Mouse (Mus musculus) spleen, embryonic (tissue): Measurements from ENCODE around the gene Npb.

Source experiments
- CTCF ChIA-PET: fragments of 350-600 bp; sonication (Branson Sonifier 250); formaldehyde crosslinking; loops from one replicate; lab custom pipeline; 2022; lab: Charles Lee

The Npb gene

DNA sequence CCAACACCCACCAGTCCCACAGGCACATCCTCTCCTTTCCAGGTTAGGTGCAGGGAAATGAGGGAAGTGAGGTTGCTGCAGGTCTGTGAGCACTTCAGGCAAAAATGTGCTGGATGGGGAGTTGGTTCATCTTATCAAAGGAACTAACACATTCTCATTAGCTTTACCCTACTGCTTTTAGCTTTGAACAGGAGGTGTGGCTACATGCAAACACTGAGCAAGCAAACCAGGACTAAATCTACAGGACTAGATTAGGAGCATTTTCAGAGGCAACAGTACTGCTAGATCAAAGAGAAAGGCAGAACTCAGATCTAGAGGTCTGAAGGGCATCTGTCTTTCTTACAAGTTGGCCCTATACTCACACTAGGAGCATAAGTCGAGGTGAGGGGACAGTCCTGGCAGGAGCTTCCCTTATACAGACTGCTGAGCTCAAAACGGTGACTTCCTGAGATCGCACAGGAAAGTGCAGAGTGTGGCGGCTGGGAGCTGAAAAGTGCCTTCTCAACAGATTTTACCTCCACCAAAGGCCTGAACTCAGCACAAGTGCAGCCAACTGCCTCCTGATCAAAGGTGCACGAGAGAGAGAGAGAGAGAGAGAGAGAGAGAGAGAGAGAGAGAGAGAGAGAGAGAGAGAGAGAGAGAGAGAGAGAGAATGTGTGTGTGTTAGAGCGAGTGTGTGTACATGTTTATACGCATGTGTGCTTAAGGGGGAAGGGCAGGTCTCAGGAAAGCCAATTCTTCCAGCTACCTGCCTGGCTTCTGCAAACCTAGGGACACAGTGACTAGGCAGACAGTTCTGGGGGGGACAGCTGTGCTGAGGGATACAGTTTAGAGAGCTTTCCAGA is 22.8 kb downstream of the Npb start:
- CTCF ChIA-PET = interaction anchor here (0.7 kb wide), 1 partner anchor 323 kb away, joined by 3 read pairs; no protein-coding TSS in a partner anchor

DNA sequence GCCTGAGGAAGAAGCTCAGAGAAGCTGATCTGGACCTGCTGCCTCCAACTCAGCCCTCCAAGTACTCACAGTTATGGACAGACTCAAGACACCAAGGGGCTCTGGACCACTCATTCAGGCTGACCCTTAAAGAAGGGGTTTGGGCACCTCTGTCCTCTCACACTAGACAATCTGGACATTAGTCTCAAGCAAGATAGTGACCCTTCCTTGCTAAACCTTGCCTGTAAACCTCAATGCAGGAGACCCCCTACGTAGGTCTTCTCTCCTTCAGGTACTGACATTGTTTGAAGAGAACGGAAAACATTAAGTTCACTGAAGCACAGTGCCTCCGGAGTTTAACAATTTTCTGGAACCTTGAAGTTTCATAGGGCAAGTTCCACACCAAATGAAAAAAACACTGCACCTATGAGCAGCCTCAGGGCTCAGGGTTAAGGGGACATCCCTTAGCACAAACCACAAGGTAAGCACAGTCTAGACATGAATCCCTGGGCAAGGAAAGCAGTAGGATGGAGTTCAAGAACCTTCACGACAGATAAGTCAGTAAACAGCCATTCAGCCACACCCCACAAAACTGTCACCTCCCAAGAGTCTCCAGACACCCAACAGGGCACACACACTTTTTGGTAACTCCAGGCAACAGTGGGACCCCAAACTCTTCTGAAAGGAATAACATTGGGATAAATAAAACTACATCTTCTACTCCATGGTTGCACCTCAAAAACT is 23.6 kb downstream of the Npb start:
- CTCF ChIA-PET = no interaction called here

DNA sequence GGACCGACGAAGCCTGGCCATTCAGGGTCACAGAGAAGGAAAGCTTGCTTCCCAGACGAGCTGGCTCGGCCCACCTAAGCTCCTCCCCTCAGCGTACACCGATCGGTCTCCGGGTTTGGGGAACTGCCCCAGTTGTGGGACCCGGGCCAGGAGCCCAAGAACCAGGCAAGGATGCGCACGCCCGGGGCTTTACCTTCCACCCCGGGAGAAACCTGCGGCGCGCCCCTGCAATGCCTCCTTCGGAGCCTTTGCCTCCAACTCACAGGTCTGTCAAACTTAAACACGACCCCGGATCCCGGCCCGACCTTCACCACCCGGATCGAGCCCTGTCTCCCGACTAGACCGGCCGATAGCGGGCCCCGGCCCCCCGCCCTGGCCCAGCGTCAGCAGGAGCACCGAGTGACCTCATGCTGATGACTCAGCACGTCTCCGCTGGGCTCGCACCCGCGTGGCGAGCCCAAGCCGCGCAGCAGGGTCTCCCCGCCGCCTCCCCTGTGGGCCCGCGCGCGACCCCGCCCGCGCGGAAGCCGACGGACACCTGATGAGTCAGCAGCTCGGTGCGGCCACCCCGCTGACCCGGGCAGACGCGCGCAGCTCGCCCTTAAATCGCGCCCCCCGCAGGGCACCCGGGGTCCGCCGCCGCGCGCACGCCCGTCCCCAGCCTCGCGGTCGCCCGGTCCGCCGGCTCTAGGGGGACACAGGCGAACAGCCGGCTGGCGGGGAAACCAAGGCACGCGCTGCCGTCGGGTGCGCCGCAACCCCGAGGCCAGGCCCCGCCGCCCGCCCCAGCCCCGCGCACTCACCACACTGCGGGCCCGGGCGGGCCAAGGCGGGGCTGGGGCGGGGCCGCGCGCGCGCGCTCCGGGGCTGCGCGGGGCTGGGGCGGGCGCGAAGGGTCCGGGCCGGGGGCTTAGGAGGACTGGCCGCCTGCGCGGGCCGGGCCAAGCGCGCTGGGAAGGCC is 24.6 kb downstream of the Npb start:
- CTCF ChIA-PET = no interaction called here

DNA sequence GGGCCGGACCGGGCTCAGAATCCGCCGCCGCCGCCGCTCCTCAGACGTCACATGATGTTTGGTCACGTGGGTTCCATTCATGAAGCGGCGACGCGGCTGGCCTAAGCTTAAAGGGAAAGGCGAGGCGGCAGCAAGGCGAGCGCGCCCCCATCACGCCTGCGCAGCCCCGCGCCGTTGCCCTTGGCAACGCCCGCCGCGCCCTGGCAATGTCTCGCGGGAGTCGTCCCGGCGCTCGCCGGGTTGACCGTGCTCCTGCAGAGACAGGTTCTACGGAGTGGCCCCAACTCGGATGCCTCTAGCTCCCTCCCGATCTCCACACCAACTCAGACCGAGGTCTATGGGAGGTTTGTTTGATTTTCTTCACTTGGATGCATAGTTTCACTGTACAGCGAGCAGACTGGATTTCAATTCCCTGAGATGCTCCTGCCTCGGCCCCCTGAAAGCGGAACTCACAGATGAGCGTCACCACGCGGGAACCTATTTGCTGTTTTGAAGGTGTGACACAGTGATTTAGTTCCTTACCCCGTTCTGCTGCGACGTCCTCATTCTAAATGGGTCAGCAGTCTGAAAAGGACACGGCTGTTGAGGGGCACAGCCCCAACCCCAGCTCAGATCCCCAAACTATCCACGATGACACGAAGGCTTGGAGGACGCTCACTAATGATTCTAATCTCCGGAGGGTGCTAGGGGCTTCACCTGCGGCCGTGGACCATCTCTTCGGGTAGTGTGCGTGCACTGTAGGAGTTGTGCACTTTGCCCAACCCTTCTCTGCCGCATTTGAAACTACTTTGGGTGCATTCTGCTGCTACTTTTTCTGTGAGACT is 25.5 kb downstream of the Npb start, which contains the start of gene Mafg:
Gene Mafg (minus strand): TSS at position 81 of the 824 bp plus-strand sequence.
- CTCF ChIA-PET = interaction anchor here (0.6 kb wide), 1 partner anchor 36 kb away, joined by 3 read pairs; the partner anchor contains the start of genes Alyref and Anapc11

DNA sequence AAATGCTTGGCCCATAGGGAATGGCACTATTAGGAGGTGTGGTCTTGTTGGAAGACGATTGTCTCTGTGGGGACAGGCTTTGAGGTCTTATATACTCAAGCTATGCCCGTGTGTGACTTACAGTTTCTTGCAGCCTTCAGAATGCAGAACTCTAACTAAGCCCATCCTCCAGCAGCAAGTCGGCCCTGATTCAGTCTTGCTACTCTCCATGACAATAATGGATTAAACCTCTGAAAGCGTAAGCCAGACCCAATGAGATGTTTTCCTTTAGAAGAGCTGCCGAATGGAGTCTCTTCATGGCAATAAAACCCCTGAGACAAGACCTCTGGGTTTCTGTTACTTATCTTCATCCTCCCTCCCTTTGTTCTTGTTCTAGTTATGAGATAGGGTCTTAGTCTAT is 26.5 kb downstream of the Npb start:
- CTCF ChIA-PET = no interaction called here

DNA sequence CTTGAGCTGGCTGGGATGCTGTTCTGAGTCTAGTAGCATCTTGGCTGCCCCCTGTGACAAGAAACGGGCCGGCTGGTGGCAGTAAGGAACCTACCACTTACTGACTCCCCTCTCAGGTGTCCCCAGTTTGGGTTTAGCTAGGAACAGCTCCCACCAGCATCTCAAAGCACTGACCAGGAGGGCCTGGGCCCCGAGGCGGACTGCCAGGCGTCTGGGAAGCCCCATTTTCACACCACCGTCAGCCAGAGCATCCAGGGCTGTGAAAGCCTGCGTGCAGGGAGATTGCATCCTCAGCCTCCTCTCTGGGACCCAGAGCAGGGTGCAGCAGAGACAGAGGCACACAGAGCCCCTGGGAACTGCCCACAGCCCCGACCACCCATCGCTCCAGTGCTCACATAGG is 33.0 kb downstream of the Npb start:
- CTCF ChIA-PET = no interaction called here

DNA sequence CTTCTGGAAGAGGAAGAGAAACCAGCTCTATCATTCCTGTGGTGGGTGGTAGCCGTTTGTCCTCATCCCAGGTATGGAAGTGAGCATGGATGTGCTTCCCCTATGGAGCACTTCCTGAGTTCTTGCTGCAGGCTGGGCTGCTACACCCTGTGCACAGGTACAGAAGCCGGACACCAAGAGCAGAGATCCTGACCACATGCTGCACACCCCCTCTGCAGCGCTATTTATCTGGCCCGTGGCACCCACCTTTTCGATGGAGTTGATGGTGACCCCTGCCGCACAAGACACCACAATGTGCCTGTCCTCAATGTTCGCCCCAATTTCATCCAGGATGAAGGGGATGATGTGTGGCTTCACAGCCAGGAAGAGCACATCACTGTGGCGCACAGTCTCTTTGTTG is 33.6 kb downstream of the Npb start:
- CTCF ChIA-PET = no interaction called here

DNA sequence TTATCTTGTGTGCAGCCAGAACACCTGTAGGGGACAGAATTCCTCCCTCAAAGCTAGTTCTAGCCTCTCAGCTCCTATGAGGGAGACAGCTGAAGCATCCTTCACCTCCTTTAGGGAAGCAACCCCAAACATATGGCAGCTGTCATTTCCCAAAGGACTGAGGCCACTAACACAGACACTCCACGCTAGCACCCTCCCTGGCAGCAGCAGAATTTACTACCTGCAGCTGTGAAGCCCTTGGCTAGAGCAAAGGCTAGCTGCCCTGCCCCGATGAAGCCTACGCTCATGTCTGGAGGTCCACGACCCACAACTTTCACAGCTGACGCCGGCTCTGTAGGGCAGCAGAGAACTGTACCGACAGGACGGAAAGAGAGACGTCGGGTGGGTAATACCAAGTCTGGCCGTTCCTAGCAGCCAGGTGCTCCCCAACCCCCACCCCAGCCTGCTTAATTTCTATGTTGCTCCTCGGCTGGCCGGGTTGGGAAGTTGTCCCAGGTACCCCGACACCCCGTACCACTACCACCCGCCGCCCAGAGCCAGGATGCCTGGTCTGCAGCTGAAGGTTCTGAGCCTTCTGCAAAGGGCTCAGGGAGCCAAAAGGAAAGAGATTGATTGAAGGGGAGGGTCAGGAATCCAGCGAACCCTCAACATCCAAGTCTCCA is 34.8 kb downstream of the Npb start:
- CTCF ChIA-PET = interaction anchor here (0.9 kb wide), 1 partner anchor 22 kb away, joined by 3 read pairs; no protein-coding TSS in a partner anchor

DNA sequence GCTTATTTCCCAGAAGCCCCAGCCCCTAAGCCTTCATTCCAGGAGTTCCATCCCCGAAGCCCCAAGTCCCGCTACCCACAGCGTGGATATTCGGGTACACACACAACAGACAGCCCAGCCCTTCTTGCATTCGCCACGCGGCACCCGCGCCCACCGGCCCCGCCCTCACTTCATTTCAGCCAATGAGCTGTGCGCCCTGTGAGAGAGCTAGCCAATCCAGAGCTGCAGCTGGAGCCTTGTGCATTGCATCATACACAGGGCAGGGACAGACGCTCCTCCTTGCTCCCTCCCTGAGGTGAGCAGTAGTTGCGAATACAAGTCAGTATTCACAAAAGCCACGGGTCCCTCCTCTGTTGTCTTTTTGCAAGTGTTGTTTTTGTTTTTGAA is 35.3 kb downstream of the Npb start, which contains the start of gene Pycr1:
Gene Pycr1 (minus strand): TSS at position 169 of the 387 bp plus-strand sequence.
- CTCF ChIA-PET = interaction anchor here (0.9 kb wide), 1 partner anchor 22 kb away, joined by 3 read pairs; no protein-coding TSS in a partner anchor

DNA sequence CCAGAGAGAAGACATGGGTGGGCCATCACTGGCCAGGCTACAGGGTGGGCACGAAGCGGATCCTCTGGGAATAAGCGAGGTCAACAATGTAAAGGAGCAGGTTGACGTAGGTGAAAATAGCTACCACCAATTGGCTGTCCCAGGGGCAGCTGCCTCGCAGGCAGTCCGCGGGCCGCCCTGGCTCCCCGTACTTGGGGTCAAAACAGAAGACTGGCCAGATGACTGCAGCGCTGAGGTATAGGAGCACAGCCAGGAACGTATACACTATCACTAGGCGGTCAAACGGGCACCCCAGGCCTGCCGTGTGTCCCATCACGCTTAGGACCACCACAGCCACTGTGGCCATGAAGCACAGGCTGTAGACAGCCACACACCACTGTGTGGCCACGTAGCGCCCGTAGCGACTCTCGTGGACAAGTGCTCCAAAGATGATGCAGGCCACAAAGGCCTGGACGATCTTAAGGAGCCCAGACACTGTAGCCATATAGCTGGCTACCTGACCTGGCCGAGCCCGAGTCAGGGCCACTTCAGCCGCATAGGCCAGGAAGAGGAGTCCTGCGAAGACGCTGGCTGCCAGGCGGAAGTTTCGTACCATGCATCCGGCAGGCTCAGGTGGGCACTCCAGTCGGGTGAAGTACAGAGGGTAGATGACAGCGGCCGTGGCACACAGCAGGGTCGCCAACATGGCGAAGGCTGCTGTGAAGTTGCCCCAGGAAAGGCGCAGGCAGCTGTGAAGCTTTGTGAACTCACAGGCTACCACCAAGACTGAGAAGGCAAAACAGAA is 39.0 kb downstream of the Npb start:
- CTCF ChIA-PET = no interaction called here

DNA sequence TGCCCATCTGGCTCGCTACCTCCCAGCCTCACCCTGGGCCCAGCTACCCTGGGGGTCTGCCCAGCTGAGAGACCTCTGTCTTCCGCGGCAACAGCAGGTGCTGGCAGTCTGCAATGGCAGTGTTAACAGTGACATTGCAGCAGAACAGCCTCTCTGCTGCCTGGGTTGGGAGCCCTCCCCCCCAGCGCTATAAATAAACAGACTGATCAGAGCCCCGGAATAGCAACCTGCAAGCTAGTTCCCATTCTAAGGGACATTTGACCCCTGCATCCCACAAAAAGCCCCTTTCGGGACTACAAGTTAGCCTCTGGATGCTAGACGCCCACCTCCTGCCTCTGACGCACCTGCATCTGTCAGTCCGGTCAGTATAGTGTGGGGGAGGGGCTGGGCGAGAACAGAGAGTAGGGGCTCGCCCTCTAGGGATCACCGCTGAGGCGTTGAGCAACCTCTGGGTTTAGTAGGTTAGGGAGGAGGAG is 39.8 kb downstream of the Npb start, which contains the start of gene Myadml2:
Gene Myadml2 (minus strand): TSS at position 158 of the 476 bp plus-strand sequence.
- CTCF ChIA-PET = no interaction called here

DNA sequence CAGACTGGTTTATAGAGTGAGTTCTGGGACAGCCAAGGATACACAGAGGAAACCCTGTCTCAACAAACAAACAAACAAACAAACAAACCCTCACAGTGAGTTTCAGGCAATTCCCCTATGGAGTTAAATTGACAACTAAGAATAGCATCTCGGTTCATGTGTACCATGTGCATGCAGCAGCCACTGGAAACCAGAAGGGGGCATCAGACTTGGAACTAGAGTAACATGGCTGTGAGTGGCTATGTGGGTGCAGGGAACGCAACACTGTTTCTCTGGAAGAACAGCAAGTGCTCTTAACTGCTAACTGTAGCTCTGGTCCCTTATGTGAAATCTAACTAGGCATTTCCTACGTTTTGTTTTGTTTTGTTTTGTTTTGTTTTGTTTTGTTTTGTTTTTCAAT is 43.6 kb downstream of the Npb start:
- CTCF ChIA-PET = no interaction called here

DNA sequence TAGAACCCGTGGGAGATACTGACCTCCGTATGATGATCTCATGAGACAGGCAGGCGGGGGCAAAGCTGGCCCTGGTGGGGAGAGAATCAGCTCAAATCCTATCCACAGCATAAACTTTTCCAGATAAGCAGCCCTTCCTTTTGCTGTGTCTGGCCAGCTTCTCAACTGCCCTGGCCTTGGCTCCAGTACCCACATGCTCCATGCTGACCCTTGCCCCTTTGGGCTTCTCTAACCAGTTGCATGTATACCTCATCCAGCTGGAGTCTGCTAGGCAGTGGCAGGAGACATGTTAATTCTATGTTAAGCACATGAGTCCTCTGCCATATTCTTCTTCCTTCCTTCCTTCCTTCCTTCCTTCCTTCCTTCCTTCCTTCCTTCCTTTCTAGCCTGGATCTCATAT is 46.5 kb downstream of the Npb start:
- CTCF ChIA-PET = no interaction called here

DNA sequence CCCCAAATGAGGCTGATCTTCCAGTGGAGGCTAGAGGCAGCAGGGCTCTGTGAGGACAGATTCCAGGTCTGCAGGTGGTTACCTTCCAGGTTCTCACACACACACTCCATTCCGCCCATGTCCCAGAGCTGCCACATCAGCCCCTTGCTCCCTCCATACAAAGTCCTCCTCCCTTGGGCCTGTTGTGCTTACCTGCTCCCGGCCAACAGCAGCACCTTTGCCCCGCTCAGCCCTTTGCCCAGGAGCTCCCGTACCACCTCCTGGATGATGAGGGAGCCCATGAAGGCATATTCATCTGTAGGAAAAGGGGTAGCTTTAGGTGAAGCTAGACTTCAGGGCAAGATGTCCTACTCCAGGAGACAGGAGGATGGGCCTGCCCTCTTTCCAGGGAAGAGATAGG is 49.0 kb downstream of the Npb start:
- CTCF ChIA-PET = no interaction called here
